Mouse (Mus musculus): ENCODE data around the gene Eme2. TPM values are rescaled to one million over a fixed set of nuclear protein-coding genes. Genes with fewer than 3 reads are reported as not detected.

The Eme2 gene
- polyA plus RNA-seq, 1 experiment from 2014 or later, result 33.6 TPM

- no peaks in the 10 kb centered on the region for H3K9me3 ChIP-seq
- H3K27ac ChIP-seq (replicated peaks), result no peak overlapping the region
- 90% methylated on average over 6 of the region's 6 CpGs for WGBS
- H3K4me3 ChIP-seq, result no peak overlapping the region
- H3K4me1 ChIP-seq, result no peaks in the 10 kb centered on the region
- no peaks in the 10 kb centered on the region for H3K27me3 ChIP-seq (replicated peaks; ENCODE audit: low read depth, poor library complexity, severe bottlenecking)
- H3K36me3 ChIP-seq (replicated peaks), result peaks cover 43% of the 10 kb centered on the region
- DNase-seq (ENCODE audit: low spot score), result no peak
Measured at GRCm38 (mm10) chr17:24858967-24859366, 35.9 kb downstream of the Eme2 start.

- no peak overlapping the region for H3K4me3 ChIP-seq
- no peaks in the 10 kb centered on the region for H3K9me3 ChIP-seq
- no peak overlapping the region for H3K27ac ChIP-seq (replicated peaks)
- no peaks in the 10 kb centered on the region for H3K27me3 ChIP-seq (replicated peaks; ENCODE audit: low read depth, poor library complexity, severe bottlenecking)
- no peak for DNase-seq (ENCODE audit: low spot score)
- peaks cover 51% of the 10 kb centered on the region for H3K36me3 ChIP-seq (replicated peaks)
- no peaks in the 10 kb centered on the region for H3K4me1 ChIP-seq
- WGBS, result 88% methylated on average over 8 of the region's 8 CpGs
Measured at GRCm38 (mm10) chr17:24857831-24858470, 36.9 kb downstream of the Eme2 start.

GRCm38 (mm10) chr17:24856589-24856988 lies 38.3 kb downstream of the Eme2 start:
- Histone ChIP-seq H3K4me1 (no peaks in the 10 kb centered on the region), H3K27ac (replicated peaks) (no peak overlapping the region), H3K9me3 (no peaks in the 10 kb centered on the region), H3K36me3 (replicated peaks) (peaks cover 39% of the 10 kb centered on the region), H3K27me3 (replicated peaks; ENCODE audit: low read depth, poor library complexity, severe bottlenecking) (peaks cover 3% of the 10 kb centered on the region), H3K4me3 (no peak overlapping the region)
- WGBS, result 86% methylated on average over 13 of the region's 13 CpGs
- DNase-seq (ENCODE audit: low spot score), result no peak

- H3K4me3 ChIP-seq, result no peak overlapping the region
- no peak overlapping the region for H3K27ac ChIP-seq (replicated peaks)
- H3K4me1 ChIP-seq, result peaks cover 6% of the 10 kb centered on the region
- DNase-seq (ENCODE audit: low spot score), result no peak
- WGBS, result 80% methylated on average over 3 of the region's 3 CpGs
- peaks cover 10% of the 10 kb centered on the region for H3K27me3 ChIP-seq (replicated peaks; ENCODE audit: low read depth, poor library complexity, severe bottlenecking)
- H3K9me3 ChIP-seq, result no peaks in the 10 kb centered on the region
- peaks cover 33% of the 10 kb centered on the region for H3K36me3 ChIP-seq (replicated peaks)
Measured at GRCm38 (mm10) chr17:24855838-24856464, 38.9 kb downstream of the Eme2 start.

GRCm38 (mm10) chr17:24851381-24852125 lies 43.3 kb downstream of the Eme2 start:
- peaks cover 14% of the 10 kb centered on the region for H3K27me3 ChIP-seq (replicated peaks; ENCODE audit: low read depth, poor library complexity, severe bottlenecking)
- H3K27ac ChIP-seq (replicated peaks), result no peak overlapping the region
- no peaks in the 10 kb centered on the region for H3K9me3 ChIP-seq
- H3K36me3 ChIP-seq (replicated peaks), result peaks cover 10% of the 10 kb centered on the region
- H3K4me1 ChIP-seq, result peaks cover 23% of the 10 kb centered on the region
- peak overlapping the region; percentile 87 for H3K4me3 ChIP-seq
- no peak for DNase-seq (ENCODE audit: low spot score)
- WGBS, result 78% methylated on average over 10 of the region's 10 CpGs

- Histone ChIP-seq H3K27me3 (replicated peaks; ENCODE audit: low read depth, poor library complexity, severe bottlenecking) (peaks cover 14% of the 10 kb centered on the region), H3K9me3 (no peaks in the 10 kb centered on the region), H3K4me3 (peak overlapping the region; percentile 87), H3K4me1 (peaks cover 23% of the 10 kb centered on the region), H3K27ac (replicated peaks) (peak overlapping the region; percentile 91), H3K36me3 (replicated peaks) (peaks cover 8% of the 10 kb centered on the region)
- DNase-seq (ENCODE audit: low spot score), result no peak
- WGBS, result 2% methylated on average over 20 of the region's 20 CpGs
Measured at GRCm38 (mm10) chr17:24850773-24851127, 44.1 kb downstream of the Eme2 start.

- under 1% methylated on average over 58 of the region's 58 CpGs for WGBS
- no peaks in the 10 kb centered on the region for H3K9me3 ChIP-seq
- H3K4me1 ChIP-seq, result peaks cover 23% of the 10 kb centered on the region
- peaks cover 14% of the 10 kb centered on the region for H3K27me3 ChIP-seq (replicated peaks; ENCODE audit: low read depth, poor library complexity, severe bottlenecking)
- DNase-seq (ENCODE audit: low spot score), result peak; percentile 97
- peaks cover 8% of the 10 kb centered on the region for H3K36me3 ChIP-seq (replicated peaks)
- H3K4me3 ChIP-seq, result peak within 1 kb of the TSS; percentile 87
- peak within 1 kb of the TSS; percentile 91 for H3K27ac ChIP-seq (replicated peaks)
Measured at GRCm38 (mm10) chr17:24850065-24850772, 44.7 kb downstream of the Eme2 start, which contains the start of gene Fahd1. Gene Fahd1 (minus strand): TSS chr17:24850364.

- peak overlapping the region; percentile 91 for H3K27ac ChIP-seq (replicated peaks)
- no peak for DNase-seq (ENCODE audit: low spot score)
- H3K4me1 ChIP-seq, result peaks cover 23% of the 10 kb centered on the region
- H3K9me3 ChIP-seq, result no peaks in the 10 kb centered on the region
- H3K27me3 ChIP-seq (replicated peaks; ENCODE audit: low read depth, poor library complexity, severe bottlenecking), result peaks cover 16% of the 10 kb centered on the region
- H3K4me3 ChIP-seq, result peak overlapping the region; percentile 87
- under 1% methylated on average over 21 of the region's 21 CpGs for WGBS
- H3K36me3 ChIP-seq (replicated peaks), result peaks cover 8% of the 10 kb centered on the region
Measured at GRCm38 (mm10) chr17:24849733-24850064, 45.2 kb downstream of the Eme2 start.

GRCm38 (mm10) chr17:24848600-24849031 lies 46.3 kb downstream of the Eme2 start:
- peaks cover 4% of the 10 kb centered on the region for H3K36me3 ChIP-seq (replicated peaks)
- no peak for DNase-seq (ENCODE audit: low spot score)
- H3K27ac ChIP-seq (replicated peaks), result no peak overlapping the region
- no peaks in the 10 kb centered on the region for H3K9me3 ChIP-seq
- H3K4me1 ChIP-seq, result peaks cover 23% of the 10 kb centered on the region
- peaks cover 24% of the 10 kb centered on the region for H3K27me3 ChIP-seq (replicated peaks; ENCODE audit: low read depth, poor library complexity, severe bottlenecking)
- peak overlapping the region; percentile 87 for H3K4me3 ChIP-seq

GRCm38 (mm10) chr17:24847386-24847785 lies 47.5 kb downstream of the Eme2 start:
- Histone ChIP-seq H3K4me1 (peaks cover 23% of the 10 kb centered on the region), H3K4me3 (no peak overlapping the region), H3K27me3 (replicated peaks; ENCODE audit: low read depth, poor library complexity, severe bottlenecking) (peaks cover 24% of the 10 kb centered on the region), H3K9me3 (no peaks in the 10 kb centered on the region), H3K27ac (replicated peaks) (no peak overlapping the region), H3K36me3 (replicated peaks) (no peaks in the 10 kb centered on the region)
- 97% methylated on average over 1 of the region's 1 CpGs for WGBS
- no peak for DNase-seq (ENCODE audit: low spot score)

GRCm38 (mm10) chr17:24844525-24844924 lies 50.4 kb downstream of the Eme2 start:
- H3K9me3 ChIP-seq, result no peaks in the 10 kb centered on the region
- no peaks in the 10 kb centered on the region for H3K36me3 ChIP-seq (replicated peaks)
- peaks cover 25% of the 10 kb centered on the region for H3K27me3 ChIP-seq (replicated peaks; ENCODE audit: low read depth, poor library complexity, severe bottlenecking)
- DNase-seq (ENCODE audit: low spot score), result no peak
- no peak overlapping the region for H3K4me3 ChIP-seq
- 51% methylated on average over 9 of the region's 9 CpGs for WGBS
- H3K27ac ChIP-seq (replicated peaks), result no peak overlapping the region
- peaks cover 12% of the 10 kb centered on the region for H3K4me1 ChIP-seq

GRCm38 (mm10) chr17:24842631-24843030 lies 52.3 kb downstream of the Eme2 start:
- no peak for DNase-seq (ENCODE audit: low spot score)
- Histone ChIP-seq H3K4me3 (no peak overlapping the region), H3K27ac (replicated peaks) (no peak overlapping the region), H3K9me3 (no peaks in the 10 kb centered on the region), H3K27me3 (replicated peaks; ENCODE audit: low read depth, poor library complexity, severe bottlenecking) (peaks cover 25% of the 10 kb centered on the region), H3K4me1 (no peaks in the 10 kb centered on the region), H3K36me3 (replicated peaks) (no peaks in the 10 kb centered on the region)
- WGBS, result 48% methylated on average over 2 of the region's 2 CpGs
